Mouse (Mus musculus) liver, postnatal 0 days (tissue): ENCODE measurements around the gene Acadvl.

ENCODE experiments used
- CTCF ChIP-seq: sonication (generic); IDR thresholded peaks from 2 replicates; pipeline ENCODE4 v1.5.1; 2016; ENCODE audit warnings: antibody characterized with exemption, low read depth
- EP300 ChIP-seq: IDR thresholded peaks from 2 replicates; pipeline ENCODE4 v1.6.1; 2016; ENCODE audit warnings: antibody characterized with exemption, low read depth, mild to moderate bottlenecking

DNA sequence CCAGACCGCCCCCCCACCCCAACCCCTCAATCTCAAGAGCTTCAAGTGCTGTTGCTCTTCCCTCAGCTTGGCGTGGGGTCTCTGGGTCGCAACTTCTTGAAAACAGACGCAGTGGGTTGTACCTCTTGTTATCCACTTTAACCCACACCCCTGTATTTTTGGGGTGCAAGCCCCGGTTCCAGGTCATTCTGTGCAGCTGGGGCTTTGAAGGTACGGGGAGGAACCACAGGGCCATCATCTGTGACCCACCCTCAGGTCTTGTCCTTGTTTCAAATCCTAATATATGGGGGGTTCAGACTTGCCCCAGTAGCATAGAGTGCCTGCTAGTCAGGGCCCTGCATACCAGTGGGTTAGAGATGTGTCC is 8.9 kb upstream of the Acadvl start:
- TF ChIP-seq CTCF = no peak
- TF ChIP-seq EP300 = no peak
